Mouse (Mus musculus) megakaryocyte, embryonic 14.5 days (primary cell): ENCODE measurements around the gene Dnaja3. TPM values are rescaled to one million over a fixed set of nuclear protein-coding genes. Genes with fewer than 3 reads are reported as not detected.
A peak's percentile ranks its signal among the peaks of the same experiment; 100 is the strongest.

Experiments used
- H3K27me3 ChIP-seq: replicated peaks from 2 replicates; pipeline ENCODE3; 2012; ENCODE audit warnings: inconsistent platforms
- H3K36me3 ChIP-seq: replicated peaks from 2 replicates; pipeline ENCODE3; 2012; ENCODE audit warnings: low read length, inconsistent platforms, mixed read lengths
- H3K4me1 ChIP-seq: 2 replicates; pipeline ENCODE4 v1.6.1; 2012; ENCODE audit warnings: inconsistent platforms
- H3K4me3 ChIP-seq: replicated peaks from 2 replicates; pipeline ENCODE3; 2012; ENCODE audit warnings: moderate library complexity, mild to moderate bottlenecking, inconsistent platforms
- H3K9me3 ChIP-seq: 2 replicates; pipeline ENCODE4 v1.6.1; 2012; ENCODE audit warnings: inconsistent platforms
- FLI1 ChIP-seq: IDR thresholded peaks from 2 replicates; pipeline ENCODE4 v1.6.1; 2012; ENCODE audit warnings: low read length, inconsistent platforms, mixed read lengths
- GATA1 ChIP-seq: IDR thresholded peaks from 3 replicates; pipeline ENCODE4 v1.6.1; 2012; ENCODE audit warnings: mixed read lengths, low read length, inconsistent platforms, borderline replicate concordance
- polyA plus RNA-seq: library from polyadenylated mRNA; stranded (reverse); fragments of >175 nt; gene quantifications from 2 replicates; pipeline ENCODE4 v1.2.3, GENCODE M21; 2012; ENCODE audit warnings: low replicate concordance; ENCODE audit not compliant: insufficient read depth

Dnaja3 gene
- polyA plus RNA-seq, 1 experiment = 5.3 TPM

DNA sequence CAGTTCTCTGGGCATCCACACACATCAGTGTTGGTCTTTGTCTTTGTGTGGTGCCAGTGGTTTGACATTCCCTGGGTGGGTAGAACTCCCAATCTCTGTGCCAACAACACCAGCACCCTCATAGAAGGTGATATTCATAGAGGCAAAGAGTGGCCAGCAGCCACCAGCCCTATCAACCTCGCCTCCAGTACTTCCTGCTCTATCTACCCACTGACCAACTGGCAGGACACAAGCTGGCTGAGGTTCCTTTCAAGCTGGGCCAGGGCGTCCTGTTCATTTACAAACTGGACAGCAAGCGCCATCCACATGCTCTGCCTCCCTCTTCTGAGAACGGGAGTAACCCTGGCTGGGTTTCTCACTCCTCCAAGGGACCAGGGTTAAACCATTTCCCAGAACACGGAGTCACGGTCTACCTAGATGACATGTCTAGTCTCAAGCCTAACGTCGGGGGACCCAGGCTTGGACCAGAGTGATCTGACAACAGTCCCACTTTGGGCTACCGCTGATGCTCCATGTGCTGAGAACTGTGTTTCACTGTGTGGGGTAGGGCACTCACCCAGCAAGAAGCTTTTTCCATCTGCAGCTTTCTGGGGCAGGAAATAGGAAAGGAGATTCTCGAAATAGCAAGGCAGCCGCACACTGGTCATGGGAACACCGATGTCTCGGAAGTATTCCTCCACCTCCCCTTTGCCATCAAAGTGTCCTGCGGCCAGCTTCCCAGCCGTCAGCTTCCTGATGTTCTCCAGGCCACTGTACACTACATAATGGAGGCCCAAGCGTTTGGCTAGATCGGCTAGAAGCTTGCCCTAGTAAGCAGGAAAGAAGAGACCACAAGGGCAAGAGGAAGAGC lies 74.3 kb downstream of the Dnaja3 start:
- H3K36me3 ChIP-seq = peaks cover 72% of the 10 kb centered on the region
- H3K27me3 ChIP-seq = no peaks in the 10 kb centered on the region
- no peaks in the 10 kb centered on the region for H3K9me3 ChIP-seq
- H3K4me1 ChIP-seq = peaks cover 32% of the 10 kb centered on the region
- TF ChIP-seq GATA1 = no peak
- no peak for TF ChIP-seq FLI1
- no peak overlapping the region for H3K4me3 ChIP-seq

GRCm38 (mm10) chr16:4717866-4718265 lies 78.1 kb downstream of the Dnaja3 start:
- H3K4me3 ChIP-seq = peak overlapping the region; percentile 92
- H3K27me3 ChIP-seq = no peaks in the 10 kb centered on the region
- H3K4me1 ChIP-seq = peaks cover 55% of the 10 kb centered on the region
- no peaks in the 10 kb centered on the region for H3K9me3 ChIP-seq
- H3K36me3 ChIP-seq = peaks cover 35% of the 10 kb centered on the region
- TF ChIP-seq FLI1 = no peak
- TF ChIP-seq GATA1 = no peak

DNA sequence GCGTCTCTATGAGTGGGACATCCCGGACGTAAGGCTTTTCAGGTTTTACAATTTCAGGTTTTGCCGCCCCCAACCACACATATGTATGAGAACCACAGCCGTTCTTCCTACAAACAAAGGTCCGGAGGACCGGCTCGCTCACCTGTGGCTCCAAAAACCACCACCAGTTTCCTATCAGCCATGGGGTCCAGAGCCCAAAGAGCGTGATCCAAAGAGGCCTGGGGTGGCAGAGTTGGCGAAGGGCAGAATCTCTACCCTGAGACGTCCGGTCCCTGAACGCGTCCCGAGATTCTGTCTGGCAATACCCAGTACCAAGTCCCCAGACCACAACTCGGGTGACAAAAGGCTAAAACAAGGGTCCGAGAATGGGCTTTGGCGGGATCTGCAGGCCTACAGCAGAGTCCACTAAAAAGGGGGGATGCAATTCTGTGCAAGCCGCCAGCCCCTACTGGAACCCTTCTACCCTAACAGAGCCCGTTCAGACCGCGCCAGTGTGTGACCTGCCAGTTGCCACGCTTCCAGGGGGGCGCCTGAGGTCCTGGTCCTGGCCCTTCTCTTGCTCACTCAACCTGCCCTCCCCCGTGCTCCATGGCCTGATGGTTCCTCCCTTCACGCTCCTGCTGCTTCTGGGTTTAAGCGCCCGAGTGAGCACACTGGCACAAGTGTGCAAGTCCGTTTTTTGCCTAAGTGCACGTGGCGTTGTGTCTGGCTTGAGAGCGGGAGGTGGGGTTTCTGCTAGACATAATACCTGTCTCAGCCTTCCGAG lies 79.1 kb downstream of the Dnaja3 start, which contains the start of gene Nmral1:
Nmral1 (minus strand) TSS at position 604 of the 766 bp plus-strand sequence.
- H3K27me3 ChIP-seq = no peaks in the 10 kb centered on the region
- H3K36me3 ChIP-seq = peaks cover 26% of the 10 kb centered on the region
- H3K9me3 ChIP-seq = no peaks in the 10 kb centered on the region
- peak within 1 kb of the TSS; percentile 92 for H3K4me3 ChIP-seq
- no peak for TF ChIP-seq GATA1
- no peak for TF ChIP-seq FLI1
- peaks cover 60% of the 10 kb centered on the region for H3K4me1 ChIP-seq

DNA sequence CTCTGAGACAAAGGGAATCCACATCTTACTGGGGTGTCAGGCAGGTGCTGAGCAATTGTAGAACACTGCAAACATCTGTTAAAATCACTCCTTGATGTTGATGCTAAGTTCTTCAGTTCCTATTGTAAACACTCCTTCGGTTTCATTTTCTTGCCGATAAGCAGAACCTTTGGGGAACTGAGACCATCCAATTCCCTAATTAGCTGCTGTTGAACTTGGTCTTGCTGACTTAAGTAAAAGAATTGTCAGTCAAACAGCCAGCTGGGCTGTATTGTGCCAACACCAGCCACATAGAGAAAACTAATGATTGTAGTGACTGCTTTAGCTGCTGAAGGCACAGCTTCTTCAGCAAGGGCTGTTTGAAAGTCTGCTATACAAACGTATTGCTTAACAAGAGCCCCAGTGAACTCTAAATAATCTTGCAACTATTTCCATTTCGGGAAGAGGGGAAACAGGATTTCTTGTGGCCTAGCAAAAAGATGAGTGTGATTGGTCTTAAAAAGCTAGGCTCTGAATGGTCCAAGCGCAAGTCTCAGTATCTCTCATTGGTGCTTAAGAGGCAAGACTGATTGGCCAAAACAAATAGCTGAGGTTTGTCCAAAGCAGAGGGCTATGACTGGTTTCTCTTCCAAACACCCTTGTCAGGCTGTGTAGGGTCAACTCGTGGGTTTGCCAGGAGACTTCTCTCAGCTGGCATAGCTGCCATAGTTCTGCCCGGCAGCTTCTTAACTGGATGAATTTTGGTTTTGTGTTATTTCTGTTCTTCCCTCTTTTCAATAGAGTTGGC lies 82.5 kb downstream of the Dnaja3 start:
- Histone ChIP-seq H3K9me3 (no peaks in the 10 kb centered on the region), H3K27me3 (no peaks in the 10 kb centered on the region), H3K4me3 (peak overlapping the region; percentile 80), H3K4me1 (peaks cover 56% of the 10 kb centered on the region), H3K36me3 (no peaks in the 10 kb centered on the region)
- no peak for TF ChIP-seq GATA1

DNA sequence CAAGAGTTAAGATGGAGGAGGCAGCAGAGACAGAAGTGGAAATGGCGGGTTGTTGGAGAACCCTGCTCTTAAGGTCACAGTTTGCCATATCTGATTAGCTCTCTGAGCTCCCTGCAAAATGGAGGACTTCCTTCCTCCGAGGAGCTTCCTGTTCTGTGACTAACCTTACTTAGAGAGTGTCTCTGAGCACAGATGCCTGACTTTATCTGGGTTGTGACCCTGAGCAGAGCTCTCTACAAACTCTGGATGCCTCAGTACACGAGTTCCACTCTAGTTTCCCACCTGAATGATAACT lies 83.1 kb downstream of the Dnaja3 start:
- H3K36me3 ChIP-seq = no peaks in the 10 kb centered on the region
- no peaks in the 10 kb centered on the region for H3K9me3 ChIP-seq
- peaks cover 57% of the 10 kb centered on the region for H3K4me1 ChIP-seq
- peak overlapping the region; percentile 80 for H3K4me3 ChIP-seq
- no peak for TF ChIP-seq FLI1
- TF ChIP-seq GATA1 = no peak; the same call in 2 of the 3 replicates
- no peaks in the 10 kb centered on the region for H3K27me3 ChIP-seq

DNA sequence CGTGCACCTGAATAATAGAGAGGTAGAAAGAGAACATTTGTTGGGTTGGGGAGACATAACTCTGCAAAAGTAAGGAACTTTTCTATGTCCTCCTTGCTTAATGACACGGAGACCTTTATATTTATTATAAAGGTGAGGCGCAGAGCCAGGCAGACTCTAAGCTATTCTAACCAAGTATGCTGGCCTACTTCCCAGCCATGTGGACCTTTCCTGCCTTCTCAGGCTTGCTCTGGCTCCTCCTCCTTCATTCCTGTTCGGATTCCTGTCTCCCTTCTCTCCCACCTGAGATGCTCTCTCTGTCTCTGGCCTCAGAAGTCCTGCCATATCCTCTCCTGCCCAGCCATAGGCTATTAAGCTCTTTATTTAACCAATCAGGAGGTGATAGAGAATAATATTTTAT lies 85.5 kb downstream of the Dnaja3 start:
- peaks cover 54% of the 10 kb centered on the region for H3K4me1 ChIP-seq

GRCm38 (mm10) chr16:4725780-4726527 lies 86.2 kb downstream of the Dnaja3 start, which contains the start of gene Hmox2:
TSS of gene Hmox2 (plus strand) at chr16:4726361.
- H3K27me3 ChIP-seq = no peaks in the 10 kb centered on the region
- TF ChIP-seq FLI1 (no peak), GATA1 (no peak)
- peak within 1 kb of the TSS; percentile 100 for H3K4me3 ChIP-seq
- H3K4me1 ChIP-seq = peaks cover 58% of the 10 kb centered on the region
- no peaks in the 10 kb centered on the region for H3K9me3 ChIP-seq
- H3K36me3 ChIP-seq = no peaks in the 10 kb centered on the region

More for the DNA sequence above, 85.5 kb downstream of the Dnaja3 start:
- no peak for TF ChIP-seq GATA1
- no peak for TF ChIP-seq FLI1
- Histone ChIP-seq H3K9me3 (no peaks in the 10 kb centered on the region), H3K4me3 (no peak overlapping the region), H3K36me3 (no peaks in the 10 kb centered on the region), H3K27me3 (no peaks in the 10 kb centered on the region)

DNA sequence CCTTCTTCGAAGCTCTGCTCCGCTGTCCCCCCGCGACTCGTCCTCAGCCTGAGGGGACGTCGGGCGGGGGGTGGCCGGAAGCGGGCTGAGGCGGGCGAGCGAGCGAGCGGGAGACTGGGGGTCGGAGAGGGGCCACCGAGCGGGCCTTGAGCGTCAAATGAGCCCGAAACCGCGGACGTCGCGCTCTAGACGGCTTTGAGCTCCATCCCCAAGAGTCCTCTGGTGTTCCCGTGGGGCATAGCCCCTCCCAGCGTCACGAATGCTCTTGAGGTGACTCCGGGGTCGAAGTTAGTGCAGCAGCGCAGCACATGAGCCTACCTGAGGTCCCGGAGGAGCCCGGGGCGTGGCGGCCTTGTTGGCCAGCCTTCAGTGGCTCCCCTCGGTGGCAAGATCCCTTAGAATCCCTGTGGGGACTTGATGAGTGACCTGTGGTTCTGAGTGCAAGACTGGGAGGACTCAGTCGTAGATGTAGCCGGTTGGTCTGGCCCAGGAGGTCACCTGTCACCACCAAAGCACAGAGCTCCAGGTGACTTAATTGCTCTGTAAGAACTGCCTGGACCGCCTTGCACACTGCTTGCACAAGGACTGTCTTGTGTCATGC lies 86.8 kb downstream of the Dnaja3 start:
- no peaks in the 10 kb centered on the region for H3K36me3 ChIP-seq
- H3K27me3 ChIP-seq = no peaks in the 10 kb centered on the region
- TF ChIP-seq FLI1 = no peak
- peaks cover 62% of the 10 kb centered on the region for H3K4me1 ChIP-seq
- no peaks in the 10 kb centered on the region for H3K9me3 ChIP-seq
- H3K4me3 ChIP-seq = peak overlapping the region; percentile 100

DNA sequence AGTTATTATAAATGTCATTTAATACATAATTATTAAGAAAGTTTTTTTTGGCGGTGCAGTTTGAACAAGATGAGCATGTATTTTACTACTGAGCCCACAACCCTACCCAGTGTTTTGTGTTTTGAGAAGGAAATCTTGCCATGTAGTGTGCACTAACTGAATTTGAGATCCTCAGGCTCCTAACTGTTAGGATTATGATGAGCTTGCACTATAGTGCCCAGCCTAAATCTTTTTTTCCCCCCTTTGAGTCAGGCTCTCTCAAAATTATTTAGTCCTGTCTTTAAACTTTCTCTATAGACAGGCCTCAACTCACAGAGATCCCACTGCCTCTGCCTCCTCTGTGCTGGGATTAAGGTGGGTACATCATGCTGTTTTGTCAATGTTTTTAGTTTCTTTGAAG lies 87.7 kb downstream of the Dnaja3 start:
- Histone ChIP-seq H3K36me3 (no peaks in the 10 kb centered on the region), H3K27me3 (no peaks in the 10 kb centered on the region), H3K9me3 (no peaks in the 10 kb centered on the region), H3K4me3 (peak overlapping the region; percentile 100), H3K4me1 (peaks cover 54% of the 10 kb centered on the region)
- TF ChIP-seq GATA1 = no peak
- no peak for TF ChIP-seq FLI1
